Mouse (Mus musculus) neural tube, embryonic 12.5 days (tissue): ENCODE results near the gene Prr30. TPM values are rescaled to one million over a fixed set of nuclear protein-coding genes. Genes with fewer than 3 reads are reported as not detected.
"Not testable (repeated sequence)": the region's sequence is repeated elsewhere in the genome, so short reads cannot be mapped to it uniquely, and the experiment has no call there.

Experiments used
- ATAC-seq: fragments of 200-750 bp; cut with Nextera tagmentation; 2 replicates; pipeline ENCODE4 v1.8.0; 2017; ENCODE audit warnings: low read depth, mild to moderate bottlenecking, moderate TSS enrichment, moderate library complexity; ENCODE audit not compliant: low FRiP score
- H3K27ac ChIP-seq: fragments of 300-500 bp; sonication (generic); 2 replicates; pipeline ENCODE4 v1.5.1; 2016
- H3K27me3 ChIP-seq: fragments of 300-500 bp; sonication (generic); replicated peaks from 2 replicates; pipeline ENCODE4 v1.6.1; 2016; ENCODE audit warnings: mild to moderate bottlenecking
- H3K36me3 ChIP-seq: fragments of 300-500 bp; sonication (generic); 2 replicates; pipeline ENCODE4 v1.6.1; 2016; ENCODE audit warnings: mild to moderate bottlenecking
- H3K4me1 ChIP-seq: fragments of 300-500 bp; sonication (generic); 2 replicates; pipeline ENCODE4 v1.6.1; 2016
- H3K4me2 ChIP-seq: fragments of 300-500 bp; sonication (generic); replicated peaks from 2 replicates; pipeline ENCODE4 v1.6.1; 2016; ENCODE audit warnings: mild to moderate bottlenecking
- H3K4me3 ChIP-seq: fragments of 300-500 bp; sonication (generic); 2 replicates; pipeline ENCODE4 v1.5.1; 2016
- H3K9ac ChIP-seq: fragments of 300-500 bp; sonication (generic); 2 replicates; pipeline ENCODE4 v1.6.1; 2016; ENCODE audit warnings: mild to moderate bottlenecking
- H3K9me3 ChIP-seq: fragments of 300-500 bp; sonication (generic); 2 replicates; pipeline ENCODE4 v1.6.1; 2016; ENCODE audit warnings: mild to moderate bottlenecking
- WGBS: fragments of 180-500 bp; shearing (Covaris S2); methylation state at CpG from one replicate; pipeline ENCODE4 v1.1.7; 2016; 5-methylcytosine and 5-hydroxymethylcytosine counted together
- polyA plus RNA-seq: library from polyadenylated mRNA; unstranded; fragments of >200 nt; fragmentation: Nextera tagmentation; extraction: Ambion mirVana; gene quantifications from 2 replicates; pipeline ENCODE4 v1.2.1, GENCODE M21; 2016

Gene Prr30
- polyA plus RNA-seq = not detected in 2 replicates

DNA sequence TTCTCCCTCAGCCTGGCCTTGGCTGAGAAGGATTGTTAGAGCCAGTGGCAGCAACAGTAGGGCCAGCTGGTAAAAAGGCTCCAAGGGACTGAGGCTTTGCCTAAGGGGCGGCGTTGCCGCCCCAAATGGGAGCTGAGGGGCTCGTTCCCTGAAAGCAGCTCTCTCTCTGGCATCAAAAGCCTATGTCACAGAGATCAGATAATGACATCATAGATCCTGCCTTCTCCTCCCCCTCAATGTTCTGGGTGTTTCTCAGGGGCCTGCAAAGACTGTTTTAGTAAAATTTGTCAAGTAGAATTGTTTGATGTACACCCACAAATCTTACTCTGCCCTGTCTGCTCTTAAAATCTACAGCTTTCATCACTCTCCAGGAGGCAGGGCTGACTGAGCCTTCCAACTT lies at the start of gene Prr30:
Gene Prr30, minus strand, starts transcription at position 101 of the 400 bp plus-strand sequence.
- no peaks in the 10 kb centered on the region for H3K36me3 ChIP-seq
- no peak for ATAC-seq
- H3K4me2 ChIP-seq = no peak within 1 kb of the TSS
- 71% methylated on average over 4 of the region's 4 CpGs for WGBS
- H3K9me3 ChIP-seq = no peaks in the 10 kb centered on the region
- no peak within 1 kb of the TSS for H3K27ac ChIP-seq
- no peak within 1 kb of the TSS for H3K4me3 ChIP-seq
- no peaks in the 10 kb centered on the region for H3K4me1 ChIP-seq
- H3K9ac ChIP-seq = no peak within 1 kb of the TSS
- H3K27me3 ChIP-seq = no peaks in the 10 kb centered on the region

DNA sequence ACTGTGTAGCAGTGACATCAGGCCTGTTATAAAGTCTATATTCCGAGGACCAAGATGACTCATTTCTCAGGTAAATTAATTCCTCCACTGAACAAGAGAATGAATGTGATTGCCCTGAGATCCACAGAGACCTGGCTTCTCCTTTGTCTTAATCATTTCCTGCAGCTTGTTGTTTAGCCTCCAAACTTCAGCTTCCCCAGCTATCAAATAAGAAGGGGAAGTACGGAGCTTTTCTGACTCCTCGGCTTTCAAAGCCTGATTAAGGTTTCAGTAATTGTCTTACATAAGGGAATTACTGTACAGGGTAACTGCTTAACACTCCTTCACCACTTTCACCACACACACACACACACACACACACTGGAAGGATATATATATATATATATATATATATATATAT lies 46.7 kb upstream of the Prr30 start:
- H3K4me1 ChIP-seq = no peaks in the 10 kb centered on the region
- no peak overlapping the region for H3K4me2 ChIP-seq
- no peaks in the 10 kb centered on the region for H3K36me3 ChIP-seq
- ATAC-seq = no peak
- no peaks in the 10 kb centered on the region for H3K27me3 ChIP-seq
- 0 out of 2 replicates have a peak, but pooled peaks cover 3% of the 10 kb centered on the region for H3K9me3 ChIP-seq
- WGBS = 83% methylated on average over 3 of the region's 3 CpGs
- H3K27ac ChIP-seq = no peak overlapping the region
- no peak overlapping the region for H3K4me3 ChIP-seq
- no peak overlapping the region for H3K9ac ChIP-seq

DNA sequence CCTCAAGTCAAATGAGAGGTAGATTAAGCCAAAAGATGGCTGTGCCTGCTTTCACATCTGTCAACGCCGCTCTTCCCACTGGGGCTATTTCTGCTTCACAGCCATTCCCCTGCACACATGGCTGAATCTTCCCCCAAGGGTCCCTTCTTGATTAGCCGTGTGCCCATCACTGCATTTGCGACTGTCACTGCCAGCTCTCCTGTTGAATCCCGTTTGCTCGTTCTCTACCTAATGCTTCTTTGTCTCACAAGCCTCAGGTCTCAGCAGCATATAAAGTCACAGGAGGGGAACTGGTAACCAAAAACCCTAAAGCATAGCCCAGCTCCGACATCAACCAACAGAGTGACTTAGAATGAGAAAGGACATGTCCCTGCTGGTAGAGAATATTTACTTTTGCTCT lies 45.6 kb upstream of the Prr30 start:
- Histone ChIP-seq H3K27ac (no peak overlapping the region), H3K4me1 (no peaks in the 10 kb centered on the region), H3K27me3 (no peaks in the 10 kb centered on the region), H3K4me2 (no peak overlapping the region), H3K9me3 (0 out of 2 replicates have a peak, but pooled peaks cover 3% of the 10 kb centered on the region), H3K36me3 (no peaks in the 10 kb centered on the region), H3K9ac (no peak overlapping the region), H3K4me3 (no peak overlapping the region)
- ATAC-seq = peak; percentile 21; the same call in 1 of the 2 replicates
- 63% methylated on average over 7 of the region's 7 CpGs for WGBS

DNA sequence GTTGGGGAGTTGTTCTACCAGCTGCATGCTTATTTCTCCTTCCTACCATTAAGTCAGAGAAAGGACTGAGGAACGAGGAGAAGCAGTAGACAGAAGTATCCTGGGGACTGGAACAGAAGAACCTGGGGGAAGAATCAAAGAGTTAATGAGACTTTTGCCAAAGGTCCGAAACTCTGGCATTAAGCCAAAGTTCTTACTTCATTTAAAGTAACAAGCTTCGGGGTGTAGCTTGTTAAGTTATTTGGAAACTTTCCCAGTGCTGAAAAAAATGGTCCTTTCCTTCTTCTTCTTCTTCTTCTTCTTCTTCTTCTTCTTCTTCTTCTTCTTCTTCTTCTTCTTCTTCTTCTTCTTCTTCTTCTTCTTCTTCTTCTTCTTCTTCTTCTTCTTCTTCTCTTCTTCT lies 44.3 kb upstream of the Prr30 start:
- not testable (repeated sequence) for H3K36me3 ChIP-seq, ATAC-seq, H3K4me3 ChIP-seq, H3K4me2 ChIP-seq, H3K27me3 ChIP-seq, H3K4me1 ChIP-seq, H3K27ac ChIP-seq, H3K9me3 ChIP-seq, H3K9ac ChIP-seq
- WGBS = 79% methylated on average over 3 of the region's 3 CpGs

DNA sequence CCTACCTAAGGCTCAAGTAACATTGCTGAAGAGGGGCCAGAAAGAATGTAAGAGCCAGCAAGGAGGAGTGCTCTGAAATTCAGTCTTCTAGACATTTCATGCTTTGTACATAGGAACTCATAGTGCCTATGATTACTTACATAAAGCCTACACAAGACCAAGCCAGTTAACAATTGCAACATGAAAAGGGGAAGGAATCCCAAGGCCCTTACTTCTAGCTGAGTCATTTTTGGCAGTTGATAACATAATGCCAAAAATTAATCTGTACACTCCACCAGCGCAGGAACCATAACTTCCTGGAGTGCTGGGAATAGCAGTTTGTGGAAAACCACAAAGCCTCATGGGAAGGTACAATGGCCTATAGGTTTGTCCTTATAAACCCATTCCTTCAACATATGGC lies 37.8 kb upstream of the Prr30 start:
- Histone ChIP-seq H3K9ac (no peak overlapping the region), H3K27me3 (no peaks in the 10 kb centered on the region), H3K9me3 (0 out of 2 replicates have a peak, but pooled peaks cover 5% of the 10 kb centered on the region), H3K27ac (no peak overlapping the region), H3K4me1 (no peaks in the 10 kb centered on the region), H3K4me2 (no peak overlapping the region), H3K4me3 (no peak overlapping the region), H3K36me3 (no peaks in the 10 kb centered on the region)
- WGBS = 91% methylated on average over 1 of the region's 1 CpGs
- no peak for ATAC-seq

DNA sequence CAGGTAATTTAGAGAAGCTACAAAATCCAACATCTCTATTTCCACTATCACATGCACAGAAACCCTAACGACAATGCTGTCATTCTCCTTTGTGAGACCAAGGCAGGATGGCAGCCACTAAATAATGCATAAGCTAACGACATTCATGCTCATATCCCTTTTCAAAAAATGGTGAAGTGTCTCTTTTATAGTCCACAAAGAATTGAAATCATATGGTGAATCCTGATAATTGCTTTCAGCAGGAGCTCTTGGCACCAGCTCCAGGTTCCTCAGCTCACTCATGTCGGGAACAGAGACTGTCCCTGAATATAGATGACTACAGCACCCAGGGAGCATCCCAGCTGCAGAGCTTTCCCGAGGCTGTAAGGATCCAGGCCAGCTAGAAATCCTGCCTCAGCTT lies 28.9 kb upstream of the Prr30 start:
- Histone ChIP-seq H3K4me3 (no peak overlapping the region), H3K27ac (no peak overlapping the region), H3K27me3 (no peaks in the 10 kb centered on the region), H3K36me3 (no peaks in the 10 kb centered on the region), H3K4me2 (no peak overlapping the region), H3K4me1 (no peaks in the 10 kb centered on the region), H3K9me3 (no peaks in the 10 kb centered on the region), H3K9ac (no peak overlapping the region)
- no peak for ATAC-seq
- WGBS = 56% methylated on average over 4 of the region's 4 CpGs

DNA sequence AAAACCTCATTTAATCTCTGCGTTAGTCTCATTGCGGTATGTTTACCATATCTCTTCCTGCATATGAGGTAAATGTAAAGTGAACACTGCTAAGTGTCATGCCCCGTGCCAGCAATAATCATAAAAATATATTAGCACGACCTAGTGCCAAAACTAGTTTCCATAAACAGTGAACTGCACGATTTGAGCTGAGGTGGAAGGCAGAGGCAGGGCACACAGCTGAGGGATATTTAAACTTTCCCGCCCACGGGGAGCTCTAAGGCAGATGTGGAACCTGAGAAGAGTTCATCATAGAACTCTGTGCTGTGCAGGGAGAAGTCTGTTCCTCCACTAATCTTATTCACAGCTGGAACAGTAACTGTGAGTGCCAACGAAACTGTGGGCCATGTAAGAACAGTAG lies 22.2 kb upstream of the Prr30 start:
- Histone ChIP-seq H3K36me3 (no peaks in the 10 kb centered on the region), H3K9ac (no peak overlapping the region), H3K9me3 (no peaks in the 10 kb centered on the region), H3K27ac (no peak overlapping the region), H3K27me3 (no peaks in the 10 kb centered on the region), H3K4me2 (no peak overlapping the region), H3K4me3 (no peak overlapping the region), H3K4me1 (no peaks in the 10 kb centered on the region)
- no peak for ATAC-seq
- 81% methylated on average over 8 of the region's 8 CpGs for WGBS

DNA sequence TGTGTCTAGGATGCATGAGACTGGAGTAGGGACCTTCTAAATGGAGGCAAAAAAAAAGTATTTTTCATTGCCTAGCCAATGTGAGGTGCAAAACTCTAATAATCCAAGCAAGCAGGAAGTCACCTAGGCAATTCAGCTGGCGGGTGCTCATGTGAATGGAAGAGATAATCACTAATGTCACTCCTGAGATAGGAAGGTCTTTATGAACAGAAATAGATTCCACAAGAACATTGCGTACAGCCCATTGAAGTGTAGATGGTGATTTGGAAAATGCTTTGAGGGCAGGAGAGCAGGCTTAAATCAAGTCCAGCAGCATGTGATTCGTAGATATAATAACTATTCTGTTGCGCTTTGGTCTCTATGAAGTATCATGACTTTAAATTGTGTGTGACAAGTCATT lies 27.9 kb downstream of the Prr30 start:
- H3K27me3 ChIP-seq = no peaks in the 10 kb centered on the region
- H3K9ac ChIP-seq = no peak overlapping the region
- H3K27ac ChIP-seq = no peak overlapping the region
- H3K4me3 ChIP-seq = no peak overlapping the region
- no peaks in the 10 kb centered on the region for H3K4me1 ChIP-seq
- H3K9me3 ChIP-seq = no peaks in the 10 kb centered on the region
- H3K4me2 ChIP-seq = no peak overlapping the region
- H3K36me3 ChIP-seq = no peaks in the 10 kb centered on the region
- 88% methylated on average over 4 of the region's 4 CpGs for WGBS
- no peak for ATAC-seq
